Mouse (Mus musculus) spleen, adult 2 months (tissue): ENCODE results near the gene Riiad1. TPM values are rescaled to one million over a fixed set of nuclear protein-coding genes. Genes with fewer than 3 reads are reported as not detected.
A peak's percentile ranks its signal among the peaks of the same experiment; 100 is the strongest.

Source experiments
- DNase-seq, 2 experiments: peaks; one replicate each; pipeline versions ENCODE4 v3.0.0 to v3.0.0-alpha.2; 2012 to 2021; ENCODE audit warnings: low spot score in 2 of 2, low read depth in 1 of 2
- H3K27ac ChIP-seq: fragments of 200-500 bp; 2 replicates; pipeline ENCODE4 v1.5.1; 2012; ENCODE audit warnings: low read length, inconsistent platforms; ENCODE audit not compliant: insufficient read depth
- H3K27me3 ChIP-seq: fragments of 200-500 bp; 2 replicates; pipeline ENCODE4 v1.6.1; 2012; ENCODE audit warnings: mild to moderate bottlenecking, moderate library complexity, low read length, inconsistent platforms; ENCODE audit not compliant: control insufficient read depth, insufficient read depth
- H3K36me3 ChIP-seq: fragments of 200-500 bp; 2 replicates; pipeline ENCODE4 v1.6.1; 2012; ENCODE audit warnings: mild to moderate bottlenecking, low read length, inconsistent platforms; ENCODE audit not compliant: control insufficient read depth, insufficient read depth
- H3K4me1 ChIP-seq: fragments of 200-500 bp; 2 replicates; pipeline ENCODE4 v1.6.1; 2011; ENCODE audit warnings: inconsistent platforms; ENCODE audit not compliant: control insufficient read depth, insufficient read depth, insufficient read length
- H3K4me3 ChIP-seq: fragments of 200-500 bp; 2 replicates; pipeline ENCODE4 v1.5.1; 2011; ENCODE audit warnings: mild to moderate bottlenecking, inconsistent platforms; ENCODE audit not compliant: insufficient read depth, insufficient read length; ENCODE audit errors: extremely low read depth
- CTCF ChIP-seq: fragments of 200-500 bp; IDR thresholded peaks from 2 replicates; pipeline ENCODE4 v1.5.1; 2011; ENCODE audit warnings: mild to moderate bottlenecking, inconsistent platforms; ENCODE audit not compliant: insufficient read depth, insufficient read length, insufficient replicate concordance; ENCODE audit errors: extremely low read depth
- POLR2A ChIP-seq: fragments of 200-500 bp; IDR thresholded peaks from 2 replicates; pipeline ENCODE4 v1.6.1; 2011; ENCODE audit warnings: low read depth, low read length, inconsistent platforms
- WGBS: fragments of 180-500 bp; shearing (Covaris S2); methylation state at CpG from one replicate; pipeline ENCODE4 v1.1.7; 2018; 5-methylcytosine and 5-hydroxymethylcytosine counted together
- polyA plus RNA-seq: library from polyadenylated mRNA; depleted of rRNA; stranded (reverse); fragments of >200 nt; gene quantifications from 2 replicates; pipeline ENCODE4 v1.2.3, GENCODE M21; 2012

Gene Riiad1
- polyA plus RNA-seq, 1 experiment, result 0.25 TPM

- Histone ChIP-seq H3K27ac (no peak overlapping the region), H3K36me3 (no peaks in the 10 kb centered on the region), H3K27me3 (no peaks in the 10 kb centered on the region), H3K4me1 (no peaks in the 10 kb centered on the region), H3K4me3 (no peak overlapping the region)
- no peak for DNase-seq
- WGBS, result 81% methylated on average over 11 of the region's 11 CpGs
- no peak for TF ChIP-seq POLR2A
- no peak for TF ChIP-seq CTCF
Observed at GRCm38 (mm10) chr3:94463926-94464578, 16.1 kb downstream of the Riiad1 start.

GRCm38 (mm10) chr3:94459834-94460233 is 20.3 kb downstream of the Riiad1 start:
- H3K4me3 ChIP-seq, result no peak overlapping the region
- DNase-seq, result no peak
- no peaks in the 10 kb centered on the region for H3K4me1 ChIP-seq
- TF ChIP-seq CTCF (no peak), POLR2A (no peak)
- H3K27ac ChIP-seq, result no peak overlapping the region
- no peaks in the 10 kb centered on the region for H3K27me3 ChIP-seq
- H3K36me3 ChIP-seq, result no peaks in the 10 kb centered on the region
- WGBS, result 91% methylated on average over 2 of the region's 2 CpGs

GRCm38 (mm10) chr3:94457055-94457454 is 23.1 kb downstream of the Riiad1 start:
- H3K27ac ChIP-seq, result no peak overlapping the region
- WGBS, result 89% methylated on average over 3 of the region's 3 CpGs
- TF ChIP-seq POLR2A (no peak), CTCF (no peak)
- no peak overlapping the region for H3K4me3 ChIP-seq
- no peaks in the 10 kb centered on the region for H3K36me3 ChIP-seq
- H3K4me1 ChIP-seq, result no peaks in the 10 kb centered on the region
- no peak for DNase-seq
- no peaks in the 10 kb centered on the region for H3K27me3 ChIP-seq

GRCm38 (mm10) chr3:94456529-94457000 is 23.6 kb downstream of the Riiad1 start:
- Histone ChIP-seq H3K27me3 (no peaks in the 10 kb centered on the region), H3K4me3 (no peak overlapping the region), H3K27ac (no peak overlapping the region), H3K4me1 (no peaks in the 10 kb centered on the region), H3K36me3 (no peaks in the 10 kb centered on the region)
- WGBS, result 4% methylated on average over 12 of the region's 12 CpGs
- TF ChIP-seq POLR2A (no peak), CTCF (peak; percentile 62; the same call in 1 of the 2 replicates)
- peak; percentile 58 for DNase-seq

- no peak for DNase-seq
- Histone ChIP-seq H3K36me3 (peaks cover 28% of the 10 kb centered on the region), H3K4me3 (no peak overlapping the region), H3K4me1 (no peaks in the 10 kb centered on the region; the same call in 1 of the 2 replicates), H3K27ac (no peak overlapping the region), H3K27me3 (no peaks in the 10 kb centered on the region)
- WGBS, result 88% methylated on average over 2 of the region's 2 CpGs
- no peak for TF ChIP-seq CTCF
- no peak for TF ChIP-seq POLR2A
Observed at GRCm38 (mm10) chr3:94449377-94449776, 30.8 kb downstream of the Riiad1 start.

- TF ChIP-seq CTCF, result no peak
- TF ChIP-seq POLR2A, result no peak
- peak within 1 kb of the TSS; percentile 78 for H3K27ac ChIP-seq
- WGBS, result under 1% methylated on average over 24 of the region's 24 CpGs
- H3K27me3 ChIP-seq, result no peaks in the 10 kb centered on the region
- peaks cover 26% of the 10 kb centered on the region for H3K36me3 ChIP-seq
- peak within 1 kb of the TSS; percentile 97 for H3K4me3 ChIP-seq
- DNase-seq, result no peak
- H3K4me1 ChIP-seq, result peaks cover 4% of the 10 kb centered on the region
Observed at GRCm38 (mm10) chr3:94443597-94443964, 36.6 kb downstream of the Riiad1 start, which contains the start of gene Oaz3. Gene Oaz3 (minus strand): TSS chr3:94443915.

GRCm38 (mm10) chr3:94442951-94443596 is 37.1 kb downstream of the Riiad1 start, which contains the start of gene Mrpl9:
Gene Mrpl9 (plus strand): TSS chr3:94443318.
- Histone ChIP-seq H3K4me3 (peak within 1 kb of the TSS; percentile 97), H3K4me1 (peaks cover 4% of the 10 kb centered on the region), H3K27ac (peak within 1 kb of the TSS; percentile 78), H3K27me3 (no peaks in the 10 kb centered on the region), H3K36me3 (peaks cover 23% of the 10 kb centered on the region)
- peak; percentile 82 to 94 for DNase-seq
- under 1% methylated on average over 39 of the region's 39 CpGs for WGBS
- TF ChIP-seq CTCF (no peak), POLR2A (peak; percentile 91)
